Mouse (Mus musculus): ENCODE results near the gene Nav2.

DNA sequence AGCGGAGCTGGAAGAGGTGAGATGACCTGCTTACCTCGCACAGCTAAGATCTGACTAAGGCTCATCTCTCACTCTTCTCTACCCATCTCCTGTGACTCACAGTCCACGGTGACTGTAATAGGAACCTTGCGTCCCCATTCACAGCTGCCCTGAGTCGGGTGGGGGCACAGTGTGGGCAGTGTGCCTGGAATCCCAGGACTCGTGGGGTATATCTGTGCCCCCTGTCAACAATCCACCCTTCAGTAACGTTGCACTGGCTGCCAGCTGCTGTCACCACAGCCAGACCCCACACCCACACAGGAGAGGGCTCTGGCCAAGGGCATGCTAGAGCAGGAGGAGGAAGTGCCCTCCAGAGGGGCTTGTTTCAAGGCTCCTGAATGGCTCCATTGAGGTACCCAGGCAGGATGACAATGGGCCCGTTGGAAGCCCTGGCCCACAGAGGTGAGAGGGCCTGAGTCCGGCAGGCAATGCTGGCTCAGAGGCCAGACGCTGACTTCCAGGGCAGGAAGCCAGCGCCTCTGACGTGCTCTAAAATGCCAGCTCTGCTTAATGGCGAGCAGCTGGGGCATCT is 353.5 kb downstream of the Nav2 start:
- TF ChIP-seq CTCF (IDR thresholded peaks at IDR 0.05; ENCODE audit: borderline replicate concordance, control insufficient read depth, extremely low read depth, insufficient read depth, low read length, poor library complexity) (no peak), POLR2A (IDR thresholded peaks at IDR 0.05; ENCODE audit: control insufficient read depth, extremely low read depth, insufficient read depth, low read length, poor library complexity) (no peak)
